Mouse (Mus musculus): ENCODE data around the gene Sap25. TPM values are rescaled to one million over a fixed set of nuclear protein-coding genes. Genes with fewer than 3 reads are reported as not detected.

Sap25 gene
- polyA plus RNA-seq (2012) = 28.9 and 39.0 TPM in 2 replicates

DNA sequence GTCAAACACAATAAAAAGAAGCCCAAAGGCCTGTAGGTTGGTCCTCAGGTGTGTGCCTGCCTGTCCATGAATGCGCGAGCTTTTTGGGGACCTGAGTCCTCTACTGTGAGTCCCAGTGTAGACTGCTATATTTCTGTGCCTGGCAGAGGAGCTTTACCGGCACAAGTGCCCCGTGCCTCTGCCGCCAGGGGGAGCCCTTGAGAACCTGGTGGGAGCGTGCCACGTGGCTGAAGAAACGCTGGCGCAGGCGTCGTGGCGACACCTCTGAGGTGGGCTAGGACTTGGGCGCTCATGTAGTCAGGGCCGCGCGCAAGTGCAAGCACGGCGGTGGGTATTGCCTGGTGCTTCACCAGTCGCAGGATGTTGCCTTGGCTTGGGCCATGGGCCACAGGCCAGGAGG, at the start of gene Sap25:
TSS of gene Sap25 (plus strand) at position 281 of the 400 bp plus-strand sequence.
- TF ChIP-seq GATA1 (IDR thresholded peaks at IDR 0.05; ENCODE audit: low read length) = no peak

DNA sequence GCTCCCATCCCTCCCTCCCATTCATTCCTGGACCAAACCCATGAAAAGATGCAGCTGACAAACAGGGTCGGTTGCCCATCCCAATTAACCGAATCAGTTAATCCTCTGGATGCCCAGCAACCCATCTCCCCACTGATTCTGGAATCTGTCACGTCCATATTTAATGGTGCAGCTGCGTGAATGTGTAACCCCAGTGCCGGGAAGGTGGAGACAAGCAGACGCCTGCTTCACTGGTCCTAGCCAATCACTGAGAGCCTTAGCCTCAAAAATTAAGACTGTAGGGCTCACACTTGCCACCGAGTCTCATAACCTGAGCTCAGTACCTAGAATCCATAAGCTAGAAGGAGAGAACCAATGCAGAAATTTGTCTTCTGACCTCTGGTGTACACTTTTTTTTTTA, 45.2 kb upstream of the Sap25 start:
- no peak for TF ChIP-seq GATA1 (IDR thresholded peaks at IDR 0.05; ENCODE audit: low read length)

DNA sequence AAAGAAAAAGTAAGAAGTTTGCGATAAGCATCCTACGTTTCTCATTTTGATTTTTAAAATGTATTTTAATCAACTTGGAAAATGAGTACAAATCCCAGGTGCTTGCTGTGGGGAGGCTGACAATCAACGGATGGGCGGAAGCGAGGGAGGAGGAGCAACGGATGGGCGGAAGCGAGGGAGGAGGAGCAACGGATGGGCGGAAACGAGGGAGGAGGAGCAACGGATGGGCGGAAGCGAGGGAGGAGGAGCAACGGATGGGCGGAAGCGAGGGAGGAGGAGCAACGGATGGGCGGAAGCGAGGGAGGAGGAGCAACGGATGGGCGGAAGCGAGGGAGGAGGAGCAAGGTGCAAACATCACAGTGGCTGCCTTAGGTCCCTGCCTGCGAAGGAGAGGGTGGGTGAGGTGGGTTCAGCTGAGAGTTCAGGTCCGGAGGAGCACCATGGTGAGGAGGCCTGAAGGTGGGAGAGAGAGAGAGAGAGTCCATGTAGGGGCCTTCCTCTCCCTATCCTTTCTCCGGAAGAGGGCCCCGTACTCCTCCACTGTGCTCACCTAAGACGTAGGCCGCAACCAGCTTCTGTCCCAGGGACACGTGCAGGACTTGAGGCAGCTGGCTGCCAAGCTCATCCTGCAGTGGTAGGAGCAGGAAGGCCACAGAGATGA, 44.4 kb upstream of the Sap25 start:
- no peak for TF ChIP-seq GATA1 (IDR thresholded peaks at IDR 0.05; ENCODE audit: low read length)

DNA sequence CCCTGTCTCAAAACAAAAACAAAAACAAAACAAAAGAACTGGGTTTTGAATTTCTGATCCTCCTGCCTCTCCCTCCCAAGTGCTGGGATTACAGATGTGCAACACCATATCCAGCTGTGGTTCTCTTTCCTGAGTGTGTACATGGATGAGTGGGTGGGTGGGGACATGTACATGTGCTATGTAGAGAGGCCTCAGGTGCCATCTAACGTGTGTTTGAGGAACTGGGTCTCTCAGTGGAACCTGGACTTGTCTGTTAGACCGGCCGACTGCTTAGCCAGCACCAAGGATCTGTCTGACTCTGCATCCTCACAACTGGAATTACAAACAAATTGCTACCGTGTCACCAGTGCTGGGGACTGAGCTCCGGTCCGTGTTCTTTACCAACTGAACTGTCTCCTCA, 43.5 kb upstream of the Sap25 start:
- no peak for TF ChIP-seq GATA1 (IDR thresholded peaks at IDR 0.05; ENCODE audit: low read length)

DNA sequence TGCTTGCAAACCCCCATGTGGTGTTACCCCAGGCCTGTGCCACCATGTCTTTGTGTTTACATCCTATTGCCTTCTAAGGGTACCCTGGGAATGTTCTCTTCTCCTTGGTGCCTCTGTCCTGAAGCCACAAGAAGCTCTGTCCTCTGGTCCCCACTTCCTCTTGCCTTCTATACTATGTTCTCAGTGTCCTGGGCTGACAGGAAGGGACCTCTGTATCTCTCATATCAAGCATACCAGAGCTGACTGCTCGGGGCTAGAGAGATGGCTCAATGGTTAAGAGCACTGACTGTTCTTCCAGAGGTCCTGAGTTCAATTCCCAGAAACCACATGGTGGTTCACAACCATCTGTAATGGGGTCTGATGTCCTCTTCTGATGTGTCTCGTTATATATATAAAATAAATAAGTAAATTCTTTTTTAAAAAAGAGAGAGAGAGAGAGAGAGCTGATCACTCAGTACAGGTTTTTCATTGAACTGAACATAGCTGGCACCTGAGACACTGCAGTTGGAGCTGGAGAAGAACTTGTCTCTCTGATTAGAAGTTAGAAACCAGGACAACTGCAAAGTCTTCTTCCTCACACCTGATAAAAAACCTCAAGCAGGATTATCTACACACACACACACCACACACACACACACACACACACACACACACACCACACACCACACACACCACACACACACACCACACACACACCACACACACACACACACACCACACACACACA, 42.9 kb upstream of the Sap25 start:
- no peak for TF ChIP-seq GATA1 (IDR thresholded peaks at IDR 0.05; ENCODE audit: low read length)

DNA sequence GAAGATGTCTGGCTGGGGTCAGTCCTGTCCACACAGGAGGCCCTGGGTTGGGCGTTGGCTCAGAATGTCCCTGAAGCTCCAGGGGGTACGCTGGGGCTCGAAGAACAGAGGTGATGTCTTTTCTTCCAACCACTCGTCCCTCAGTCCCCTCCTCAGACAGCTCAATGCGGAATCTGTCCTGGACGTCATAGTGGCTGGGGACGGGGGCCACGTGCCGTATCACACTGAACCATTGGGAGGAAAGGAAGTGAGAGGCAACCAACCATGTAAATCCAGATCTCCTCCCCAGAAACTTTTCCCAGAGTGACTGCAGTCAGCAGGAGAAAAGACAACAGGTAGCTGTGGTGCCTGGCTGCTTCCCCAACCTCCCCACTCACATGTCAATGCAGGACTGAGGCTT, 41.5 kb upstream of the Sap25 start:
- TF ChIP-seq GATA1 (IDR thresholded peaks at IDR 0.05; ENCODE audit: low read length) = no peak

- TF ChIP-seq GATA1 (IDR thresholded peaks at IDR 0.05; ENCODE audit: low read length) = no peak
These were observed 40.9 kb upstream of the Sap25 start for GRCm38 (mm10) chr5:137600281-137600618.

DNA sequence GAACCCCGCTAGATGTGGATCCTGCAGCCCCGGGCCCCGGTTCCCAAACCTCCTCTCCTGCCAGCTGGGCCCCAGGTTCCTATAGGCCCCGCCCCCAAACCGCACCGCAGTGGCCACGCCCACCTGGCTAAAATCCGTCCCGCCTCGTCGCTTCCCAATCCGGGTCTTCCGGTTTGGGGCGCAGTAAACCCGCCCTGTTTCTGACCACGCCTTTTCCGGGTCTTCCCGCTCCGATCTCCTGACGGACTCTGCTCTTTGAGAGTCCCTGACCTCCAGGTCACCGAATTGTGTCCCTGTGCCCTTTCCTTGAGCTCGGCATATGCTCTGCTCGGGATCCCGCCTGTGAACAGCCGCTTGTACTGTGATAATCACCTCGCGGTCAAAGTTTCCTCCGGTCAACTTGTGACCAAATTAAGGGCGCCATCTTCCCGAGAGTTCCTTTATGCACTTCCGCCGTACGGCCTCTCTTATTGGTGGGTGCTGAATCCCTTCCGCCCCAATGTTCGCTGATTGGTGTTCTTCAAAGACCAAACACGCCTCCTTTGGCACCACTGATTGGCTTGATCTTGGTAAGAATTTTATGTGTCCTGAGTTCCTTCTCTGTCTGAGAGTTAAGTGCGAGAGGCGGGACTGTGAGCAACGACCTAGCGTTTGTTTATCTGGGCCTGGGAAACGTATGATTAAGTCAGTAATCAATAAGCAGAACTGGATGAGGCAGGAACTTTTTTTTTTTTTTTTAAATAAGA, 40.3 kb upstream of the Sap25 start, which contains the start of gene Mospd3:
TSS of gene Mospd3 (minus strand) at position 440 of the 746 bp plus-strand sequence.
- no peak for TF ChIP-seq GATA1 (IDR thresholded peaks at IDR 0.05; ENCODE audit: low read length)

GRCm38 (mm10) chr5:137601365-137601729, 39.8 kb upstream of the Sap25 start:
- no peak for TF ChIP-seq GATA1 (IDR thresholded peaks at IDR 0.05; ENCODE audit: low read length)

DNA sequence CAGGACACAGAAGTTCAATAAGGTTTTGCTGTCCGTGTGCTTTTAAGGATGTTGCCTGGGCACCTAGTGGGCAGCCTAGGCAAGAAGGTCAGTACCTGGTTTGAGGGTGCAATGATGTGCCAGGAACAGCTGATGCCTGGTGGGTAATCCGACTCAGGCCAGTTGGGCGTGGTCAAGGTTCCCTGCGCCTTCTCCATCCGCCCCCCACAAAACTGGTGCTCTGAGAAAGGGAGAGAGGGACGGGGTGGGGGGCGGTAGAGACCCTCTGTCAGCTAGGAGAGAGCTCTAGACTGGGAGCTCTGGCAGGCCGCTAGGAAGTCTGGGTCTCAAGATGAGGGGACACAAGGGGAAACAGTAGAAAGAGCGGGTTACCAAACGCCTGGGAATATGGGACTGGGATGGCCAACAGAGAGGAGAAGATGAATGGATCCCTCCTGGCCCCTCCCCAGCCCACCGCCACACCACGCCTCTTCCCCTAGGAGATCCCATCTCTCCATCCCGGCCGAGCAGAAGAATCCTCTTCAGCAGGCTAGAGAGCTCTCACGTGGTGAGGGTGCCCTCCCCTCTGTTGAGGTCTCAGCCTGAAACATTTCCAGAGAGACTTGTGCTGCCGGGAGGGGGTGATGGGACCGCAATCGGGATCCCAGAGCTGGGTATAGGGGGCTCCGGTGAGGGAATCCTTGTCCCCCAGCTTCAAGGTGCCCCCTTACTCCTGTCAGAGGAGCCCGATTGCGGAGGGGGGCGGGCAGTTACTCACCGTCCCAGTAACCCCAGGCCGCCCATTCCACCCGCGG, 33.1 kb upstream of the Sap25 start:
- TF ChIP-seq GATA1 (IDR thresholded peaks at IDR 0.05; ENCODE audit: low read length) = no peak

- no peak for TF ChIP-seq GATA1 (IDR thresholded peaks at IDR 0.05; ENCODE audit: low read length)
These were observed 32.4 kb upstream of the Sap25 start for GRCm38 (mm10) chr5:137608654-137609190.

GRCm38 (mm10) chr5:137609292-137609691, 31.8 kb upstream of the Sap25 start:
- TF ChIP-seq GATA1 (IDR thresholded peaks at IDR 0.05; ENCODE audit: low read length) = no peak

- TF ChIP-seq GATA1 (IDR thresholded peaks at IDR 0.05; ENCODE audit: low read length) = no peak
These were observed 31.1 kb upstream of the Sap25 start for GRCm38 (mm10) chr5:137610056-137610455.

GRCm38 (mm10) chr5:137610548-137611244, 30.4 kb upstream of the Sap25 start:
- TF ChIP-seq GATA1 (IDR thresholded peaks at IDR 0.05; ENCODE audit: low read length) = no peak

- no peak for TF ChIP-seq GATA1 (IDR thresholded peaks at IDR 0.05; ENCODE audit: low read length)
These were observed 29.9 kb upstream of the Sap25 start for GRCm38 (mm10) chr5:137611245-137611602.

All from G1E-ER4 (cell line).